Comparison of ENCODE assay signal across 8 mouse cellular contexts in genomic region chr10:78010335-78010734, GRCm38 (mm10). TPM values are rescaled to one million over a fixed set of nuclear protein-coding genes. Genes with fewer than 3 reads are reported as not detected.
DNase-seq lines count a peak whose midpoint lies in the region; ATAC-seq and TF ChIP-seq lines count a peak whose summit lies in the region.

No protein-coding gene starts in this region.

- no peak for DNase-seq in heart, postnatal 4 days
- DNase-seq in ES-E14 (ENCODE audit: low read depth, low spot score): no peak
- peak; percentile 31 for DNase-seq in hindbrain, embryonic 10.5 days (ENCODE audit: low spot score)
- no peak for DNase-seq in left cerebral cortex, postnatal 4 days
- no peak for DNase-seq in right cerebral cortex, postnatal 25 days
- DNase-seq in cerebellum, adult 11 months: no peak

- H3K79me2 ChIP-seq in macrophage (ENCODE audit: inconsistent target): peaks cover 38% of the 10 kb centered on the region

- WGBS in heart, embryonic 13.5 days: 10% methylated on average over 10 of the region's 10 CpGs
- 24% methylated on average over 10 of the region's 10 CpGs for WGBS in hindbrain, embryonic 10.5 days
- WGBS in macrophage (ENCODE audit: missing documents): 14% methylated on average over 10 of the region's 10 CpGs

- peak overlapping the region; percentile 95 for H3K4me2 ChIP-seq in heart, embryonic 13.5 days

- H3K27ac ChIP-seq in heart, embryonic 13.5 days (replicated peaks): no peak overlapping the region
- H3K27ac ChIP-seq in ES-E14 (ENCODE audit: insufficient read depth, low read depth, low read length, poor library complexity, severe bottlenecking) (no peak overlapping the region), macrophage (0 out of 2 replicates have a peak overlapping the region, but pooled peaks have one; percentile 12)
- no peak overlapping the region for H3K27ac ChIP-seq in hindbrain, embryonic 10.5 days

- H3K9ac ChIP-seq in heart, embryonic 13.5 days: peak overlapping the region; percentile 72
- peak overlapping the region; percentile 21; the same call in 1 of the 2 replicates for H3K9ac ChIP-seq in ES-E14 (ENCODE audit: insufficient read depth, low read depth, low read length, poor library complexity, severe bottlenecking)

- H3K4me3 ChIP-seq in heart, embryonic 13.5 days: peak overlapping the region; percentile 90
- H3K4me3 ChIP-seq in ES-E14 (ENCODE audit: insufficient read depth in 1 of 2, low read depth in 1 of 2, low read length in 2 of 2, poor library complexity in 1 of 2, severe bottlenecking in 1 of 2) (peak overlapping the region; percentile 9 to 99; a peak in 3 of 4 replicates), macrophage (ENCODE audit: inconsistent target) (peak overlapping the region; percentile 64; the same call in 1 of the 2 replicates)
- peak overlapping the region; percentile 87 for H3K4me3 ChIP-seq in hindbrain, embryonic 10.5 days

- no peaks in the 10 kb centered on the region; the same call in 1 of the 2 replicates for H3K9me3 ChIP-seq in heart, embryonic 13.5 days
- H3K9me3 ChIP-seq in ES-E14 (ENCODE audit: control insufficient read depth, insufficient read depth, low read depth, low read length): no peaks in the 10 kb centered on the region
- H3K9me3 ChIP-seq in hindbrain, embryonic 10.5 days: peaks cover 5% of the 10 kb centered on the region; the same call in 1 of the 2 replicates

- in situ Hi-C loops in ES-E14 (cut with MboI; ENCODE audit: low sequenced_read_pairs in 2 of 2, unreplicated experiment in 2 of 2): no loop called here

- peaks cover 8% of the 10 kb centered on the region for H3K36me3 ChIP-seq in heart, embryonic 13.5 days
- H3K36me3 ChIP-seq in ES-E14 (ENCODE audit: control insufficient read depth, insufficient read depth, low read length, poor library complexity, severe bottlenecking): peaks cover 13% of the 10 kb centered on the region; the same call in 1 of the 2 replicates
- peaks cover 9% of the 10 kb centered on the region for H3K36me3 ChIP-seq in hindbrain, embryonic 10.5 days
- H3K36me3 ChIP-seq in macrophage (ENCODE audit: inconsistent target): no peaks in the 10 kb centered on the region

- no peak for ATAC-seq in heart, embryonic 13.5 days (ENCODE audit: extremely low read depth, insufficient number of reproducible peaks, low FRiP score, low TSS enrichment)

- H3K27me3 ChIP-seq in heart, embryonic 13.5 days (replicated peaks): no peaks in the 10 kb centered on the region
- 0 out of 2 replicates have a peak, but pooled peaks cover 3% of the 10 kb centered on the region for H3K27me3 ChIP-seq in hindbrain, embryonic 10.5 days (ENCODE audit: insufficient read depth, poor library complexity, severe bottlenecking)

- H3K4me1 ChIP-seq in heart, embryonic 13.5 days: peaks cover 46% of the 10 kb centered on the region
- H3K4me1 ChIP-seq in ES-E14 (ENCODE audit: control insufficient read depth in 2 of 2, insufficient read depth in 2 of 2, low read length in 2 of 2, poor library complexity in 1 of 2): peaks cover 0 to 8% of the 10 kb centered on the region in 2 experiments; a peak in 1 of 4 replicates
- peaks cover 52% of the 10 kb centered on the region for H3K4me1 ChIP-seq in hindbrain, embryonic 10.5 days (replicated peaks)

- intact Hi-C loops in left cerebral cortex, postnatal 4 days (cut with DNase I): no loop called here

TF ChIP-seq in ES-E14, 5 proteins besides CTCF, POLR2A, EP300 and RAD21:
- no peak for TF ChIP-seq ZNF384 (IDR thresholded peaks at IDR 0.05; ENCODE audit: low read depth, low read length)
- TF ChIP-seq ZC3H11A (IDR thresholded peaks at IDR 0.05; ENCODE audit: borderline replicate concordance, low read depth, low read length): no peak
- no peak for TF ChIP-seq CHD2 (IDR thresholded peaks at IDR 0.05; ENCODE audit: low read depth, low read length)
- TF ChIP-seq HCFC1 (IDR thresholded peaks at IDR 0.05; ENCODE audit: borderline replicate concordance, insufficient read depth, low read length): no peak
- TF ChIP-seq MAFK (IDR thresholded peaks at IDR 0.05; ENCODE audit: insufficient read depth, low read depth, low read length): 0 out of 2 replicates have a peak, but pooled peaks have one; percentile 4

RNA-seq across cellular contexts. Expression of gene Pfkl, which starts 0.5 kb away (rescaled TPM):
- polyA plus RNA-seq in heart, embryonic 13.5 days (2015; fragmentation: Nextera tagmentation; extraction: Ambion mirVana): 190 and 214 TPM in 2 replicates
- total RNA-seq in heart, postnatal 4 days (2021): 100 to 1,000 TPM; 118 to 133 TPM
- total RNA-seq in ES-E14 (2012; rRNA removed): 138 and 230 TPM in 2 replicates
- polyA plus RNA-seq in hindbrain, embryonic 10.5 days (2016; fragmentation: Nextera tagmentation; extraction: Ambion mirVana): 187 and 243 TPM in 2 replicates
- total RNA-seq in macrophage (2018; cell fraction: chromatin; rRNA removed): 10 to 100 TPM; 14.9 to 75.9 (median 37.3) TPM
- 10 to 100 TPM in 25 of 26 experiments, 1 to 10 TPM in 1; 9.2 to 24.1 (median 16.9) TPM for total RNA-seq in macrophage (2018; cell fraction: cytosol; rRNA removed)
- 10 to 100 TPM in 25 of 26 experiments, 1 to 10 TPM in 1; 9.2 to 39.2 (median 20.7) TPM for total RNA-seq in macrophage (2018; cell fraction: nucleus; rRNA removed)
- polyA plus RNA-seq in macrophage (2018): 12.8 to 25.9 TPM (median 18.5 TPM) in 3 replicates
- 10 to 100 TPM; 73.2 to 83.6 TPM for total RNA-seq in left cerebral cortex, postnatal 4 days (2021)

RNA-seq across cellular contexts. Expression of gene Dnmt3l, which starts 31.4 kb away (rescaled TPM):
- 0.13 and 0.37 TPM in 2 replicates for polyA plus RNA-seq in heart, embryonic 13.5 days (2015; fragmentation: Nextera tagmentation; extraction: Ambion mirVana)
- total RNA-seq in heart, postnatal 4 days (2021): not detected
- 328 and 388 TPM in 2 replicates for total RNA-seq in ES-E14 (2012; rRNA removed)
- polyA plus RNA-seq in hindbrain, embryonic 10.5 days (2016; fragmentation: Nextera tagmentation; extraction: Ambion mirVana): not detected in 2 replicates
- 1 to 10 TPM in 1 of 26 experiments, not detected in 25; 5.1 TPM for total RNA-seq in macrophage (2018; cell fraction: chromatin; rRNA removed)
- 1 to 10 TPM in 6 of 26 experiments, under 1 TPM in 14, not detected in 6; 0.10 to 2.0 (median 0.58) TPM for total RNA-seq in macrophage (2018; cell fraction: cytosol; rRNA removed)
- 1 to 10 TPM in 6 of 26 experiments, under 1 TPM in 1, not detected in 19; 0.95 to 5.7 (median 2.5) TPM for total RNA-seq in macrophage (2018; cell fraction: nucleus; rRNA removed)
- 0.14 to 2.0 TPM in 2 of 3 replicates, not detected in the other for polyA plus RNA-seq in macrophage (2018)
- total RNA-seq in left cerebral cortex, postnatal 4 days (2021): not detected

RNA-seq across cellular contexts. Expression of gene 1810043G02Rik, which starts 32.0 kb away (rescaled TPM):
- 16.3 and 18.0 TPM in 2 replicates for polyA plus RNA-seq in heart, embryonic 13.5 days (2015; fragmentation: Nextera tagmentation; extraction: Ambion mirVana)
- 10 to 100 TPM; 10.5 to 12.6 TPM for total RNA-seq in heart, postnatal 4 days (2021)
- 7.1 and 8.4 TPM in 2 replicates for total RNA-seq in ES-E14 (2012; rRNA removed)
- polyA plus RNA-seq in hindbrain, embryonic 10.5 days (2016; fragmentation: Nextera tagmentation; extraction: Ambion mirVana): 40.7 and 42.9 TPM in 2 replicates
- 10 to 100 TPM in 16 of 26 experiments, 1 to 10 TPM in 10; 2.3 to 21.6 (median 12.4) TPM for total RNA-seq in macrophage (2018; cell fraction: chromatin; rRNA removed)
- total RNA-seq in macrophage (2018; cell fraction: cytosol; rRNA removed): 10 to 100 TPM in 23 of 26 experiments, 1 to 10 TPM in 3; 8.3 to 21.8 (median 14.4) TPM
- 10 to 100 TPM in 16 of 26 experiments, 1 to 10 TPM in 10; 2.3 to 20.8 (median 12.9) TPM for total RNA-seq in macrophage (2018; cell fraction: nucleus; rRNA removed)
- polyA plus RNA-seq in macrophage (2018): 9.8 to 15.6 TPM (median 10.6 TPM) in 3 replicates
- total RNA-seq in left cerebral cortex, postnatal 4 days (2021): 10 to 100 TPM; 28.9 to 35.3 TPM

RNA-seq across cellular contexts. Expression of gene Aire, which starts 33.1 kb away (rescaled TPM):
- polyA plus RNA-seq in heart, embryonic 13.5 days (2015; fragmentation: Nextera tagmentation; extraction: Ambion mirVana): not detected in 2 replicates
- total RNA-seq in heart, postnatal 4 days (2021): not detected
- 68.3 and 88.3 TPM in 2 replicates for total RNA-seq in ES-E14 (2012; rRNA removed)
- 0.36 TPM in 1 of 2 replicates, not detected in the other for polyA plus RNA-seq in hindbrain, embryonic 10.5 days (2016; fragmentation: Nextera tagmentation; extraction: Ambion mirVana)
- total RNA-seq in macrophage (2018; cell fraction: chromatin; rRNA removed): 1 to 10 TPM in 1 of 26 experiments, under 1 TPM in 3, not detected in 22; 0.25 to 1.2 (median 0.54) TPM
- total RNA-seq in macrophage (2018; cell fraction: cytosol; rRNA removed): under 1 TPM in 1 of 26 experiments, not detected in 25; 0.05 TPM
- total RNA-seq in macrophage (2018; cell fraction: nucleus; rRNA removed): 1 to 10 TPM in 1 of 26 experiments, under 1 TPM in 2, not detected in 23; 0.25 to 1.1 (median 0.86) TPM
- polyA plus RNA-seq in macrophage (2018): not detected in 3 replicates
- under 1 TPM; 0.44 TPM for total RNA-seq in left cerebral cortex, postnatal 4 days (2021)

RNA-seq across cellular contexts. Expression of gene Trpm2, which starts 40.0 kb away (rescaled TPM):
- polyA plus RNA-seq in heart, embryonic 13.5 days (2015; fragmentation: Nextera tagmentation; extraction: Ambion mirVana): 0.19 and 0.23 TPM in 2 replicates
- total RNA-seq in heart, postnatal 4 days (2021): 1 to 10 TPM in 1 of 2 experiments, under 1 TPM in 1; 0.33 to 1.0 TPM
- 0.54 and 0.63 TPM in 2 replicates for total RNA-seq in ES-E14 (2012; rRNA removed)
- polyA plus RNA-seq in hindbrain, embryonic 10.5 days (2016; fragmentation: Nextera tagmentation; extraction: Ambion mirVana): 0.88 and 1.2 TPM in 2 replicates
- 100 to 1,000 TPM in 8 of 26 experiments, 10 to 100 TPM in 17, 1 to 10 TPM in 1; 7.4 to 153 (median 58.0) TPM for total RNA-seq in macrophage (2018; cell fraction: chromatin; rRNA removed)
- 10 to 100 TPM in 6 of 26 experiments, 1 to 10 TPM in 20; 2.9 to 18.3 (median 6.9) TPM for total RNA-seq in macrophage (2018; cell fraction: cytosol; rRNA removed)
- total RNA-seq in macrophage (2018; cell fraction: nucleus; rRNA removed): 10 to 100 TPM; 13.1 to 91.6 (median 37.6) TPM
- polyA plus RNA-seq in macrophage (2018): 2.6 to 5.5 TPM (median 4.7 TPM) in 3 replicates
- 10 to 100 TPM; 14.1 to 22.9 TPM for total RNA-seq in left cerebral cortex, postnatal 4 days (2021)

Comparison
In these comparisons a context has a peak if more than half of its experiments do, and no peak if none do; other contexts are left out.
1. RNA of gene Dnmt3l, which starts 31.4 kb away (total RNA-seq): 328 to 388 TPM in ES-E14; not detected in heart, postnatal 4 days and not detected in left cerebral cortex, postnatal 4 days; every median in the first group is over 100 times any median in the second.
2. Peak in every context shown above with its lines, with median percentiles within 50 percentile points of each other: H3K4me3 ChIP-seq.